Comparison of ENCODE assay signal across 8 mouse cellular contexts in the genomic region with DNA sequence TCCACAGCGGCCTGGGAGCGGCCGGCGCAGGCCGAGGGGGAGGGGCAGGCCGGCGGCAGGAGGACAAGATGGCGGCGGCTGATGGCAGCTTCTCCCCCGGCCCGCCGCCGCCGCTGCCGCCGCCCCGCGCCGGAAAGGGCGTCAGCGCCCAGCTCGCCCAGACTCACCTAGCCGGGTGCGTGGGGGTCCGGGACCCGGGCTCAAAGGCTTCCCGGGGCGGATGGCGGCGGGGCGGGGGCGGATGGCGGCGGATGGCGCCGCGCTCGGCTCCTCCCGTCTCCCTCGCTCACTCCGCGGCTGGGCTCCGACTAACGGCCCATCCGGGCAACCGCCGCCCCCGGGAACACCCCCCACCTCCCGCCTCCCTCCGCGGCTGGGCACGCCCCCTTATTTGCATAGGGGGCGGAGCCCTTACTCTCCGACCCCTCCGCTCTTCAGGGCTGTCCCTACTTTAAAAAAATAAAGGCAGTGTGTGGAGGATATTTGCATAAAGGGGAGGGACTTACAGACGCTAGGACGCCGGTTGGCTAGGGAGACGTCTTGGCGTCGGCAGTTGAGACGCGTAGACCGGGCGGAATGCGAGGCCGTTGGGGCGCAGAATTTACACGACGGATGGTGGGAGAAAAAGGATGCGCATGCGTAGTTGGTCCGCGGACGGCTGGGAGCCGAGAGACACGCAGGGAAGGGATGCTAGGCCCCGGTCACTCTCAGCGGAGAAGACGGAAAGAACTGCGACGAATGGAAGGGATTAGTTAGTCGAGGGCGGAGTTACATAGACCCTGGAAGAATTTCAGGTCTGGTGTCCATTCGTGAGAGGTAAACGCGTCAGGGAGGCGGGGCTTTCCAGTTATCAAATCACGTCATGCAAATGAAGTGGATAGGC. TPM values are rescaled to one million over a fixed set of nuclear protein-coding genes. Genes with fewer than 3 reads are reported as not detected.
A peak's percentile ranks its signal among the peaks of the same experiment; 100 is the strongest.
DNase-seq lines count a peak whose midpoint lies in the region; ATAC-seq and TF ChIP-seq lines count a peak whose summit lies in the region.

A gene (minus strand): TSS at position 330 of the 883 bp plus-strand sequence.

- peak within 1 kb of the TSS; percentile 97 for H3K9ac ChIP-seq in kidney, embryonic 14.5 days (ENCODE audit: low read depth, low read length)
- H3K9ac ChIP-seq in limb, embryonic 15.5 days, result peak within 1 kb of the TSS; percentile 100

- TF ChIP-seq POLR2A in bone marrow macrophage, adult 2 months (IDR thresholded peaks at IDR 0.05; ENCODE audit: borderline replicate concordance, low read depth, low read length), result 0 out of 2 replicates have a peak, but pooled peaks have one; percentile 57
- peak; percentile 88 for TF ChIP-seq POLR2A in embryonic fibroblast, embryonic 13.5 days (IDR thresholded peaks at IDR 0.05; ENCODE audit: low read depth, low read length)

- WGBS in kidney, embryonic 14.5 days, result under 1% methylated on average over 66 of the region's 89 CpGs
- under 1% methylated on average over 67 of the region's 89 CpGs for WGBS in limb, embryonic 15.5 days

- H3K4me3 ChIP-seq in bone marrow macrophage, adult 2 months (ENCODE audit: insufficient read depth, low read length), result peak within 1 kb of the TSS; percentile 77
- H3K4me3 ChIP-seq in embryonic fibroblast, embryonic 13.5 days (ENCODE audit: insufficient read depth, low read length), result peak within 1 kb of the TSS; percentile 100
- peak within 1 kb of the TSS; percentile 87 for H3K4me3 ChIP-seq in kidney, embryonic 14.5 days (ENCODE audit: low read length)
- peak within 1 kb of the TSS; percentile 100 for H3K4me3 ChIP-seq in limb, embryonic 15.5 days

- peaks cover 28% of the 10 kb centered on the region for H3K36me3 ChIP-seq in kidney, embryonic 14.5 days (ENCODE audit: control insufficient read depth, insufficient read depth, low read length)
- H3K36me3 ChIP-seq in limb, embryonic 15.5 days, result peaks cover 26% of the 10 kb centered on the region

- peak within 1 kb of the TSS; percentile 87 for H3K27ac ChIP-seq in bone marrow macrophage, adult 2 months (ENCODE audit: insufficient read depth, low read depth, low read length)
- peak within 1 kb of the TSS; percentile 96 for H3K27ac ChIP-seq in embryonic fibroblast, embryonic 13.5 days (ENCODE audit: insufficient read depth, low read length)
- peak within 1 kb of the TSS; percentile 96 for H3K27ac ChIP-seq in kidney, embryonic 14.5 days (ENCODE audit: low read depth, low read length)
- H3K27ac ChIP-seq in limb, embryonic 15.5 days, result peak within 1 kb of the TSS; percentile 99

- H3K4me1 ChIP-seq in bone marrow macrophage, adult 2 months (ENCODE audit: control insufficient read depth, insufficient read depth, low read length), result peaks cover 18% of the 10 kb centered on the region
- no peaks in the 10 kb centered on the region for H3K4me1 ChIP-seq in embryonic fibroblast, embryonic 13.5 days (ENCODE audit: control insufficient read depth, insufficient read depth, low read length)
- H3K4me1 ChIP-seq in kidney, embryonic 14.5 days (ENCODE audit: control insufficient read depth, insufficient read depth, low read length), result peaks cover 20% of the 10 kb centered on the region; the same call in 1 of the 2 replicates
- H3K4me1 ChIP-seq in limb, embryonic 15.5 days, result peaks cover 35% of the 10 kb centered on the region

- H3K4me2 ChIP-seq in kidney, embryonic 14.5 days (replicated peaks; ENCODE audit: low read depth, low read length), result peak within 1 kb of the TSS; percentile 98
- H3K4me2 ChIP-seq in limb, embryonic 15.5 days, result peak within 1 kb of the TSS; percentile 74

- peak; percentile 99 for DNase-seq in A20 (ENCODE audit: low read depth, low spot score)
- peak; percentile 99 for DNase-seq in heart, adult 9 months (ENCODE audit: low spot score in 2 of 2)
- DNase-seq in monocyte, adult 2 months (ENCODE audit: low read depth in 1 of 2, low spot score in 2 of 2), result peak; percentile 93 to 96
- DNase-seq in spleen, postnatal 36 days (ENCODE audit: low spot score in 2 of 2), result peak; percentile 98

- peak; percentile 97 for ATAC-seq in kidney, embryonic 14.5 days (ENCODE audit: low FRiP score, low TSS enrichment)
- ATAC-seq in limb, embryonic 15.5 days (ENCODE audit: insufficient number of reproducible peaks, low FRiP score, low TSS enrichment, low read depth), result peak; percentile 97

- no peak for TF ChIP-seq CTCF in bone marrow macrophage, adult 2 months (IDR thresholded peaks at IDR 0.05; ENCODE audit: low read depth, low read length)
- no peak for TF ChIP-seq CTCF in embryonic fibroblast, embryonic 13.5 days (IDR thresholded peaks at IDR 0.05; ENCODE audit: borderline replicate concordance, insufficient read depth, low read length)

- H3K9me3 ChIP-seq in kidney, embryonic 14.5 days (ENCODE audit: control insufficient read depth, low read length), result no peaks in the 10 kb centered on the region
- no peaks in the 10 kb centered on the region for H3K9me3 ChIP-seq in limb, embryonic 15.5 days

- H3K27me3 ChIP-seq in kidney, embryonic 14.5 days (ENCODE audit: control insufficient read depth, insufficient read depth, low read length), result no peaks in the 10 kb centered on the region
- no peaks in the 10 kb centered on the region for H3K27me3 ChIP-seq in limb, embryonic 15.5 days

RNA-seq across cellular contexts. Expression of the gene that starts here (rescaled TPM):
- 136 and 162 TPM in 2 replicates for polyA plus RNA-seq in bone marrow macrophage, adult 2 months (2012; ENCODE audit: insufficient read depth, insufficient read length, missing spikeins)
- polyA plus RNA-seq in embryonic fibroblast, embryonic 13.5 days (2011; ENCODE audit: insufficient read length, low read depth, missing spikeins), result 174 and 183 TPM in 2 replicates
- 248 and 262 TPM in 2 replicates for polyA plus RNA-seq in kidney, embryonic 14.5 days (2014; fragmentation: Nextera tagmentation; extraction: Ambion mirVana)
- 142 and 147 TPM in 2 replicates for polyA plus RNA-seq in limb, embryonic 15.5 days (2015; fragmentation: Nextera tagmentation; extraction: Ambion mirVana)

Comparison
In these comparisons a context has a peak if more than half of its experiments do, and no peak if none do; other contexts are left out.
1. Peak in every context shown above with its lines: DNase-seq, ATAC-seq, H3K4me3 ChIP-seq and H3K27ac ChIP-seq.